Mouse (Mus musculus) inflammation-experienced regulatory T-cells, adult 6 months (primary cell): ENCODE data around the gene Erf. TPM values are rescaled to one million over a fixed set of nuclear protein-coding genes. Genes with fewer than 3 reads are reported as not detected.
A peak's percentile ranks its signal among the peaks of the same experiment; 100 is the strongest.

ENCODE experiments used
- ATAC-seq: one replicate; pipeline ENCODE4 v1.8.0; 2017
- polyA plus RNA-seq, 3 experiments: library from polyadenylated mRNA; unstranded; fragments of 100-300 nt; shearing (Covaris generic); gene quantifications; one replicate each; pipeline ENCODE4 v1.2.1; 2017

The Erf gene
- polyA plus RNA-seq, 3 experiments from 2014 or later: 0.34 to 0.70 (median 0.38) TPM

- ATAC-seq: peak; percentile 91
These were observed 45.0 kb downstream of the Erf start for GRCm38 (mm10) chr7:25205355-25206093.

- no peak for ATAC-seq
These were observed 46.9 kb downstream of the Erf start for GRCm38 (mm10) chr7:25203624-25204023.

- ATAC-seq: no peak
These were observed 53.1 kb downstream of the Erf start for GRCm38 (mm10) chr7:25197384-25198018.

DNA sequence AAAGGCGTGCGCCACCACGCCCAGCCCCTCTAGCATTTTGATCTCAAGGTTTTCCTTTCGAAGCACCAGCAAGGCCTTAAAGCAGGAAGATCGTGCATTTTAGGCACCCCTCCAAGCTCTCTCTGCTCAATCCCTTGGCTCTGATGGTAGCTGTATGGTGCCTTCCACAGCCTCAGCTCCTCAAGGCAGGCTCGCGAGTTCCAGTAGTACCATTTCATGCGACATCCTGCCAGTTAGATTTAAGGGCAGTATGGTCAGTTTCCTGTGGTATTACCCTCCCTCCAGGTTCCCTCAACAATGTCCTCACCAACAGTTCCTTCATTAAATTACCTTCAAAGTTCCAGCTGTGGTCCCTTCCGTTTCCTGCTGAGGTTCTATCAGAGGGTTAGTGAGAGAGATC lies 54.5 kb downstream of the Erf start:
- ATAC-seq: no peak

GRCm38 (mm10) chr7:25195148-25195547 lies 55.4 kb downstream of the Erf start:
- ATAC-seq: no peak

Other genes starting within 250 kb of the Erf start
- gene Atp1a3, start 244.8 kb downstream of the Erf start, polyA plus RNA-seq: 1 to 10 TPM in 2 of 3 experiments, under 1 TPM in 1; 0.62 to 3.6 (median 3.4) TPM
- 1 to 10 TPM; 3.1 to 4.9 (median 3.2) TPM for gene Grik5, start 178.4 kb downstream of the Erf start, polyA plus RNA-seq
- gene Zfp574, start 178.2 kb downstream of the Erf start, polyA plus RNA-seq: 10 to 100 TPM in 2 of 3 experiments, 1 to 10 TPM in 1; 8.9 to 11.3 (median 11.3) TPM
- gene Pou2f2, start 71.0 kb downstream of the Erf start, polyA plus RNA-seq: 10 to 100 TPM; 18.1 to 32.0 (median 30.0) TPM
- 10 to 100 TPM; 24.6 to 26.2 (median 25.0) TPM for gene Dedd2, start 30.1 kb downstream of the Erf start, polyA plus RNA-seq
- 1 to 10 TPM; 2.2 to 4.0 (median 2.5) TPM for gene Zfp526, start 29.3 kb downstream of the Erf start, polyA plus RNA-seq
- gene Gsk3a, start 12.9 kb downstream of the Erf start, polyA plus RNA-seq: 10 to 100 TPM in 1 of 3 experiments, 1 to 10 TPM in 2; 8.5 to 13.3 (median 8.9) TPM
- 10 to 100 TPM; 17.9 to 35.2 (median 21.6) TPM for gene Cic, start 16.9 kb upstream of the Erf start, polyA plus RNA-seq
- gene Pafah1b3, start 47.2 kb upstream of the Erf start, polyA plus RNA-seq: 10 to 100 TPM; 17.5 to 37.2 (median 31.3) TPM
- not detected for gene Prr19, start 50.6 kb upstream of the Erf start, polyA plus RNA-seq
- gene Tmem145, start 55.3 kb upstream of the Erf start, polyA plus RNA-seq: not detected
- gene Megf8, start 66.4 kb upstream of the Erf start, polyA plus RNA-seq: under 1 TPM in 2 of 3 experiments, not detected in 1; 0.13 to 0.31 TPM
- not detected for gene Cnfn, start 119.0 kb upstream of the Erf start, polyA plus RNA-seq
- 10 to 100 TPM in 2 of 3 experiments, 1 to 10 TPM in 1; 9.0 to 11.0 (median 10.1) TPM for gene Lipe, start 147.9 kb upstream of the Erf start, polyA plus RNA-seq
- not detected for gene Cxcl17, start 162.1 kb upstream of the Erf start, polyA plus RNA-seq
- gene Ceacam1, start 226.8 kb upstream of the Erf start, polyA plus RNA-seq: under 1 TPM in 1 of 3 experiments, not detected in 2; 0.54 TPM